Mouse (Mus musculus) neural tube, embryonic 13.5 days (tissue): ENCODE results near the gene 2810459M11Rik. TPM values are rescaled to one million over a fixed set of nuclear protein-coding genes. Genes with fewer than 3 reads are reported as not detected.
"Not testable (repeated sequence)": the region's sequence is repeated elsewhere in the genome, so short reads cannot be mapped to it uniquely, and the experiment has no call there.

ENCODE experiments used
- ATAC-seq: fragments of 200-750 bp; cut with Nextera tagmentation; 2 replicates; pipeline ENCODE4 v1.8.0; 2017; ENCODE audit warnings: low read depth, mild to moderate bottlenecking, moderate TSS enrichment, moderate library complexity
- H3K27ac ChIP-seq: fragments of 300-500 bp; sonication (generic); replicated peaks from 2 replicates; pipeline ENCODE4 v1.5.1; 2015; ENCODE audit warnings: moderate library complexity, mild to moderate bottlenecking, inconsistent platforms
- H3K27me3 ChIP-seq: fragments of 300-500 bp; sonication (generic); 2 replicates; pipeline ENCODE4 v1.6.1; 2015; ENCODE audit warnings: mild to moderate bottlenecking, inconsistent platforms
- H3K36me3 ChIP-seq: fragments of 300-500 bp; sonication (generic); 2 replicates; pipeline ENCODE4 v1.6.1; 2015; ENCODE audit warnings: mild to moderate bottlenecking, inconsistent platforms
- H3K4me1 ChIP-seq: fragments of 300-500 bp; sonication (generic); replicated peaks from 2 replicates; pipeline ENCODE4 v1.6.1; 2015; ENCODE audit warnings: inconsistent platforms
- H3K4me2 ChIP-seq: fragments of 300-500 bp; sonication (generic); 2 replicates; pipeline ENCODE4 v1.6.1; 2015; ENCODE audit warnings: inconsistent platforms, mild to moderate bottlenecking, moderate library complexity
- H3K4me3 ChIP-seq: fragments of 300-500 bp; sonication (generic); 2 replicates; pipeline ENCODE4 v1.5.1; 2015; ENCODE audit warnings: mild to moderate bottlenecking, inconsistent platforms
- H3K9ac ChIP-seq: fragments of 300-500 bp; sonication (generic); 2 replicates; pipeline ENCODE4 v1.6.1; 2015; ENCODE audit warnings: moderate library complexity, mild to moderate bottlenecking, inconsistent platforms
- H3K9me3 ChIP-seq: fragments of 300-500 bp; sonication (generic); 2 replicates; pipeline ENCODE4 v1.6.1; 2016; ENCODE audit warnings: inconsistent platforms
- WGBS: fragments of 180-500 bp; shearing (Covaris S2); methylation state at CpG from one replicate; pipeline ENCODE4 v1.1.7; 2015; 5-methylcytosine and 5-hydroxymethylcytosine counted together
- polyA plus RNA-seq: library from polyadenylated mRNA; unstranded; fragments of >200 nt; fragmentation: Nextera tagmentation; extraction: Ambion mirVana; gene quantifications from 2 replicates; pipeline ENCODE4 v1.2.1, GENCODE M21; 2015

Gene 2810459M11Rik
- polyA plus RNA-seq = 2.7 and 3.2 TPM in 2 replicates

DNA sequence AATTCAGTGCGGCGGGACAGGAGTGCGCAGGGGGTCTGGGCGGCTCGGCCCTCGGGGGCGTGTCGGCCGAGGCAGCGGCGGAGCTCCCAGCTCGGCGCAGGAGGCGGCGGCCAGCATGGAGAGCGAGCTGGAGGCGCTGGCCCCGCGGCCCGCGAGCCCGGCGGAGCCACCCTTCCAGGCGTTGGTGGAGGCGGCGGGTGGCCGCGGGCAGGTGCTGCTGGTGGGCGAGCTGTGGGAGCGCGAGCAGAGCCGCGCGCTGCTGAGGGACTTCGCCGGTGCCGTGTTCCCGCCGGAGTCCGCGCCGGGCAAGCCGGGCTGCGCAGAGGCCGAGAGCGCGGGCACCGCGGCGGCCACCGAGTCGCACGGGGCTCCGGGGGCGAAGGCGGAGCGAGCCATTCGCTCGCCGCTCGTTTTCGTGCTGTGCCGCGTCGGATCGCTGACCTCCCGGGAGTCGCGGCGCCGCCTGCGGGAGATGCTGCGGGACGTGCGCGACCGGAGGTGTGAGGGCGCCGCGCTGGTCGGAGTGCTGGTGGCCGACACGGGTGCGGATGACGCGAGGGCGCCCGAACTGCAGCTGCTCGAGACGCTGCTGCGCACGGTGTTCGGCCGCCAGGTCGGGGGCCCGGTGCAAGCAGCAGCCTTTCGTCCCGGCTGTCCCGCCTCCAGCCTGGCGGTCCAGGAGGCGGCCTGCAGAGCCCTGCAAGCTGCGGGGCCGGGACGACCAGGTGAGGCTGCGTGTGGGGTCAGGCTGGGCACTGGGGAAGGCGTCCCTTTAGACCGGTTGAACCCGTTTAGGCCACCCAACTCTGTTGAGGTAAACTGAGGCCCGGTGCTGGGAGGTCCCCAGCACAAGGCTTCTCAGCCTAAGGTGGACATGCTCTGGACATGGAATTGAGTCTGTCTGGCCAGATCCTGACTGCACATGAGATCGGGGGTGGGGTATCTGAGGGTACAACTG, at the start of gene 2810459M11Rik:
2810459M11Rik (plus strand) TSS at position 16 of the 958 bp plus-strand sequence.
- ATAC-seq = peak; percentile 82
- WGBS = under 1% methylated on average over 110 of the region's 110 CpGs
- Histone ChIP-seq H3K9me3 (peaks cover 10% of the 10 kb centered on the region), H3K36me3 (no peaks in the 10 kb centered on the region), H3K4me1 (peaks cover 12% of the 10 kb centered on the region), H3K4me2 (peak within 1 kb of the TSS; percentile 91), H3K27ac (no peak within 1 kb of the TSS), H3K9ac (peak within 1 kb of the TSS; percentile 80), H3K4me3 (peak within 1 kb of the TSS; percentile 58), H3K27me3 (peaks cover 59% of the 10 kb centered on the region)

DNA sequence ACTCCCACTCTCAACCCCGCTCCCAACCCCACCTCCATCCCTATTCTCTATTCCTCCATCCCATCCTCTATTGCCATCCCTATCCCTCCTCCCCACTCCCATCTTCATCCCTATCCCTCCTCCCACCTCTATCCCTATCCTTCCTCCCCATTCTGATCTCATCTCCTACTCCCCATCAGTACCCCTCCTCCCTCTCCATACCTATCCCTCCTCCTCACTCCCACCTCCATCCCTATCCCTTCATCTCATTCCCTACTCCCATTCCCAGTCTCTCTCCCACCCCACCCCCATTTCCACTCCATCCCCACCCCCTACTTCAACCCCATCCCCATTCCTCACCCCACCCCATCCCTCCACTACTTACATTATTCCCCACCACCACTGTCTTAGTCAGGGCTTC, 48.4 kb upstream of the 2810459M11Rik start:
- Histone ChIP-seq H3K4me2 (no peak overlapping the region), H3K9me3 (no peaks in the 10 kb centered on the region), H3K9ac (no peak overlapping the region), H3K36me3 (no peaks in the 10 kb centered on the region), H3K4me3 (no peak overlapping the region), H3K27me3 (no peaks in the 10 kb centered on the region), H3K4me1 (no peaks in the 10 kb centered on the region), H3K27ac (no peak overlapping the region)
- WGBS = 100% methylated on average over 1 of the region's 1 CpGs
- ATAC-seq = no peak

DNA sequence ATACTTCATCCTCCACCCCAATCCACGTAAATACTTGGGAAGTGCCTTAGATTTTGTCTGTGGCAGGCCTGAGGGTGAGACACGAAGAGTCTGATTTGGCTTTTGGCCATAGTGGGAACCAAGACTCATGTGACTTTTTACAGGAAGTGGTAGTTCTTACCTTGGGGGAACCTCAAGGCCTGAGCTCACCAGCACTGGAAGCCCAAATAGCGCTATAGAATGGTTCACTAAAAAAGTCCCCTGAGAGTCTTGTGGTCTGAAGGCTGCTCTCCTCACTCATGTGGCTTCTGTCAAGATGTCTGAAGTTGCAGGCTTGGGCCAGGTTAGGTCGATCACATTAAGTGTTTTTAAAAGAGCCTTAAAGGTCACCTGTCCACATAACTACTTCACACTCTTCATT, 47.7 kb upstream of the 2810459M11Rik start:
- no peak overlapping the region for H3K27ac ChIP-seq
- H3K4me2 ChIP-seq = no peak overlapping the region
- no peaks in the 10 kb centered on the region for H3K36me3 ChIP-seq
- H3K9ac ChIP-seq = no peak overlapping the region
- 84% methylated on average over 4 of the region's 4 CpGs for WGBS
- no peak overlapping the region for H3K4me3 ChIP-seq
- no peaks in the 10 kb centered on the region for H3K4me1 ChIP-seq
- H3K9me3 ChIP-seq = no peaks in the 10 kb centered on the region
- H3K27me3 ChIP-seq = no peaks in the 10 kb centered on the region
- ATAC-seq = no peak

DNA sequence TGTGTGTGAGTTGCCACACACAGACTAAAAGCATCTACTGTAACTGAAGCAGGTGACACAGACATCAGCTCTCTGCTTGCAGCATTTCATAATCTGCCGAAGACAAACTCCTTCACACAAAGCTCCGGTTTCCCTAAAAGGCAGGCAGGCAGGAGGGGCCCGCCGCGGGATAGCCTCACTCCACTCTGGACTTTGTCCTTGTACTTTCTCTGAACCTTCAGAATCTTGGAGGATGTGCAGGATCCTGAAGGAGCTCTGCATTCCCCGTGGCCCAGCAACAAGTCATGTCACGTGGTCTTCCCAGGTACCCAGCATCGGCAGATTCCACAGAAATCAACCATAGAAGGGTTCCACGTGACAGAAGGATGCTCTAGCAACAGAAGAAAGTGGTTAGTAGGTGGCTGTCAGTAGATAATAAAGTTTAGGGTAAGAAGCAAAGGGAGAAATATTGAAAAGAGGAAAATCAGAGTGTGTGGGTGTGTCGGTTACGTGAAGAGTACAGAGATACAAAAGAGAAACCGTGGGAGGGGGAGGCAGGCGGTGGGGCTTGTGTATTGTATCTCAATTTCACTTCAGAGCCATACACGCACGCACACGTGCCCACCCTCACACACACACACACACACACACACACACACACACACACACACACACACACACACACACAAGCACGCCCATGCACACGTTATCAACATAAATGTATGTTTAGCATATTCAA, 45.7 kb upstream of the 2810459M11Rik start:
- no peaks in the 10 kb centered on the region for H3K4me1 ChIP-seq
- no peak overlapping the region for H3K27ac ChIP-seq
- no peaks in the 10 kb centered on the region for H3K36me3 ChIP-seq
- no peak overlapping the region for H3K4me3 ChIP-seq
- no peaks in the 10 kb centered on the region for H3K9me3 ChIP-seq
- ATAC-seq = no peak
- H3K27me3 ChIP-seq = no peaks in the 10 kb centered on the region
- 90% methylated on average over 18 of the region's 18 CpGs for WGBS
- no peak overlapping the region for H3K4me2 ChIP-seq
- H3K9ac ChIP-seq = no peak overlapping the region

DNA sequence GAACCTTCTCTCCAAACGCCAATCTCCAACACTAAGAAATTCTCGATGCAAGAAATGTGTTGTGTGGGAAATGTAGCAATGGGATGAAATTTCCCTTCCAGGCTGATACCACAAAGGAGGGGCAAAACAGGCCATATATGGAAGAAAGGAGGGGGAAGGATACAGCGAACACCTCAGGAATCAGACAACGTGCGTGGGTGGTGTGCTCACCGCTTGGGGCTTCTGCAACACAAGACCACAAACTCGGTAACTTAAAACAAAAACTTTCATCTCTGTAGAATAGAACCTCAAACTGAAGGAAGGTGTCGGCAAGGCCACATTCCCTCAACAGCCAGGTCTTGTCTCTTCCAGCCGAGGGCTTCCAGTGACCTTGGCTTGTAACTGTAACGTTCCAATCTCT, 40.1 kb upstream of the 2810459M11Rik start:
- Histone ChIP-seq H3K36me3 (no peaks in the 10 kb centered on the region), H3K4me3 (no peak overlapping the region), H3K9ac (no peak overlapping the region), H3K27me3 (no peaks in the 10 kb centered on the region), H3K4me2 (no peak overlapping the region), H3K9me3 (no peaks in the 10 kb centered on the region), H3K4me1 (no peaks in the 10 kb centered on the region; the same call in 1 of the 2 replicates), H3K27ac (no peak overlapping the region)
- ATAC-seq = no peak
- WGBS = 92% methylated on average over 10 of the region's 10 CpGs

DNA sequence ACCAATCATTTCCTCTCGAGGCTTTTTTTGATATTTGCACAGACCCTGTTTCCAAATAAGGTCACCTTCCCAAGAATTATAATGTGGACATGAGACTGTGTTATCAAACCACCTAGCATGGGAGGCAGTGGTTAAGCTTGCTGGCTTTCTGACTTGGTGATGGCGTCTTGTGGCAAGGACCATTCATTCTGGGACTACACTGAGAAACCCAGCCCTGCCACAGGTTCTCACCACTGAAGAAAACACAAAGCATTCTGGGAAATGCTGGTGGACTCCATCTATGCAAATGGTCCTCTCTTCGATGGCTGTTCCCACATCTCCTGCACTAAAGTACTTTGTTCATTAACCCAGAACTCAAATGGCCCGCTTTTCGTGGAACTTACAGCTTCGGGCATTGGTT, 39.6 kb upstream of the 2810459M11Rik start:
- no peak overlapping the region for H3K9ac ChIP-seq
- H3K36me3 ChIP-seq = no peaks in the 10 kb centered on the region
- no peak overlapping the region for H3K27ac ChIP-seq
- no peak overlapping the region for H3K4me2 ChIP-seq
- no peak overlapping the region for H3K4me3 ChIP-seq
- no peaks in the 10 kb centered on the region; the same call in 1 of the 2 replicates for H3K4me1 ChIP-seq
- WGBS = 90% methylated on average over 6 of the region's 6 CpGs
- H3K9me3 ChIP-seq = no peaks in the 10 kb centered on the region
- H3K27me3 ChIP-seq = no peaks in the 10 kb centered on the region
- no peak for ATAC-seq

DNA sequence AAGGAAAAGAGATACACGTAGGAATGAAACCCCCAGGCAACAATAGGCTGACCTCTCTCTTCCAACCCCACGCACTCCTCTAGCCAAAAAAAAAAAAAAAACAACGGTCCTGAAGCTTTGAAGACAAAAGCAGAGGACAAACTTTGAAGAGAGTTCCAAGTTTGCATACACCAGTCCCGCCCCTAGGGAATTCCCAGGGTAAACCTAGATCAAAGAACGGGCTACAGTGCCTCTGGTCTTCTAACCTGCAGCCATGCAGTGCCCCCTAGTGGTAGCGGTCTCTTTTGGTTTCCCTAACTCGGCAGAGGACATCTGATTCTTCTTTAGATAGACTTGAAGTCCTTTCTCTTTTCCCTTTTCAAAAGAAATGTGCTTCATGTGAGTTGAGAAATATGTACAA, 37.9 kb upstream of the 2810459M11Rik start:
- H3K9me3 ChIP-seq = 0 out of 2 replicates have a peak, but pooled peaks cover 5% of the 10 kb centered on the region
- H3K9ac ChIP-seq = no peak overlapping the region
- H3K27me3 ChIP-seq = no peaks in the 10 kb centered on the region
- no peaks in the 10 kb centered on the region; the same call in 1 of the 2 replicates for H3K4me1 ChIP-seq
- no peak overlapping the region for H3K4me3 ChIP-seq
- no peak overlapping the region for H3K27ac ChIP-seq
- ATAC-seq = peak; percentile 79
- no peak overlapping the region for H3K4me2 ChIP-seq
- no peaks in the 10 kb centered on the region for H3K36me3 ChIP-seq
- WGBS = 2% methylated on average over 7 of the region's 7 CpGs

DNA sequence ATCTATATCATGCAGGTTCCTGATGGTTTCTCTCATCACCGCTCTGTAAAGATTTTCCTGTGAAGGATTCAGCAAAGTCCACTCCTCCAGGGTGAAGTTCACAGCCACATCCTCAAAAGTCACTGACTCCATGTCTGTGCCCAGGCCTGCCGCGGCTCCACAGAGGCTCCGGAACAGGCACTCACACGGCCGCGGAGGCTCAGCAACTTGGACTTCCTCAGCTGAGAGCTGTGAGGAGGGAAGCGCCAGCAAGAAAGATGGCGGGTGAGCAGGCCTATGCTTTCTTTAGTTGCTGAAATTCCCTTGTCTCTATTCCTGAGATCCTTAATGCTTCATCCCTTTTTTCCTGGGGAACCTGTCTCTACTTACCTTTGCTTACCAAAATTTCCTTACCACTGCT, 29.9 kb upstream of the 2810459M11Rik start:
- peaks cover 29% of the 10 kb centered on the region for H3K27me3 ChIP-seq
- H3K4me2 ChIP-seq, ATAC-seq, H3K36me3 ChIP-seq, H3K4me3 ChIP-seq, H3K9ac ChIP-seq, H3K9me3 ChIP-seq, H3K27ac ChIP-seq, H3K4me1 ChIP-seq: not testable (repeated sequence)
- WGBS = 95% methylated on average over 9 of the region's 9 CpGs

DNA sequence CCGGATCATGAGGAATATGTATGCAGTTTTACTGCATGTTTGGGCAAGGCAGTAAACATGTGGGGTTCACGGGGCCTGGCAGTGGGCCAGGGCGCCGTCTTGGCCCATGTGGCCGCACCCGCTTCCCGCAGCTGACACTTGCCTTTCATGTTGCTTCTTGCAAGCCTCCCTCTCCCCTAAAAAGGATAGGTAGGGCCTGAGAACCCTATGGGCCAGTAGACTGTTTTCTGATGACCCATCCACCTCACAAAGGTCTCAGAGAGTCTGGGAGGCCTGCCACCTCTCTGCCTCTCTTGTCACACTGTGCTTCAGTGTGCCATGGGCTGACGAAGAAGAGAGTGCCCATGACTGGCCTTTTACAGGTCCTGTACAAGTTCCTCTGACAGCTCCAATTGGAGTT, 29.1 kb upstream of the 2810459M11Rik start, which contains the start of gene Spata3:
Spata3 (plus strand) TSS at position 301 of the 400 bp plus-strand sequence.
- WGBS = 95% methylated on average over 8 of the region's 8 CpGs
- Histone ChIP-seq H3K4me2 (no peak within 1 kb of the TSS), H3K4me1 (peaks cover 9% of the 10 kb centered on the region; the same call in 1 of the 2 replicates), H3K4me3 (no peak within 1 kb of the TSS), H3K9me3 (0 out of 2 replicates have a peak, but pooled peaks cover 4% of the 10 kb centered on the region), H3K36me3 (no peaks in the 10 kb centered on the region), H3K9ac (no peak within 1 kb of the TSS), H3K27ac (no peak within 1 kb of the TSS), H3K27me3 (peaks cover 29% of the 10 kb centered on the region)
- no peak for ATAC-seq

DNA sequence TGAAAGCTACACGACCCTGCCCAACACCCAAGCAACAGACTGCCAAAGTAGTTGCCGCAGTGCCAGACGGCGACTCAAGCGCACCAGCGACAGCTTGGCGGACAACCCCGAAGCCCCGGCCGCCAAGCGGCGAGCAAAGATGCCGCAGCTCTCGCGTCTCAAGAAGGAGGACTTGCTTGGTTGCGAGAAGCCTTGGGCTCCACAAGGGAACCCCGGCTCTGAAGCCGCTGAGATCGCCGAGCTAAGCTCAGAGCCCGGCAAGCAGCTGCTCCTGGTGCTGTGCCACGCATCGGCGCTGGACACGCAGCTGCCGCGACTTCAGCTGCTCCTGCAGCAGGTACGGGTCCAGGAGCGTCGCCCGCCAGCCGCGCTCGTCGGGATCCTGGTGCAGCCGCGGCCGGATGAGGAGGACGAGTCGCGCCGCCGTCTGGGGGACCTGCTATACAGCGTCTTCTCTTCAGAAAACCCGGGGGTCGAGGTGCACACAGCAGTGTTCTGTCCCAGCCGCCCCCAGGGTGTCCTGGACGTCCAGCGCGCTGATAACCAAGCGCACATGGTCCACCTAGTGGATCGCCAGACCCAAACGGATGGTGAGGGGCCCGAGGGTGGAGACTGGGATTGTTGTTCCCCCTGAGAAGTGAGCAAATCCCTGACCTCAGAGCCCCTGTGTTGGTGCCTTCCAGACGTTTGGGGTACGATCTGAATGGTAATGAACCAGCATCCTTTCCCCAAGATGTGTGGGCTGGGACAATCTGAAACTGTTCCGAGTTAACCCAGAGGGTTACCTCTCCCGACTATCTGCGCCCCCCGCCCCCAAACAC, 27.2 kb upstream of the 2810459M11Rik start:
- Histone ChIP-seq H3K4me2 (peak overlapping the region; percentile 67), H3K27me3 (peaks cover 29% of the 10 kb centered on the region), H3K4me1 (peaks cover 9% of the 10 kb centered on the region; the same call in 1 of the 2 replicates), H3K36me3 (no peaks in the 10 kb centered on the region), H3K9ac (peak overlapping the region; percentile 58), H3K9me3 (no peaks in the 10 kb centered on the region), H3K27ac (no peak overlapping the region), H3K4me3 (peak overlapping the region; percentile 43)
- ATAC-seq = peak; percentile 86
- 3% methylated on average over 56 of the region's 60 CpGs for WGBS

DNA sequence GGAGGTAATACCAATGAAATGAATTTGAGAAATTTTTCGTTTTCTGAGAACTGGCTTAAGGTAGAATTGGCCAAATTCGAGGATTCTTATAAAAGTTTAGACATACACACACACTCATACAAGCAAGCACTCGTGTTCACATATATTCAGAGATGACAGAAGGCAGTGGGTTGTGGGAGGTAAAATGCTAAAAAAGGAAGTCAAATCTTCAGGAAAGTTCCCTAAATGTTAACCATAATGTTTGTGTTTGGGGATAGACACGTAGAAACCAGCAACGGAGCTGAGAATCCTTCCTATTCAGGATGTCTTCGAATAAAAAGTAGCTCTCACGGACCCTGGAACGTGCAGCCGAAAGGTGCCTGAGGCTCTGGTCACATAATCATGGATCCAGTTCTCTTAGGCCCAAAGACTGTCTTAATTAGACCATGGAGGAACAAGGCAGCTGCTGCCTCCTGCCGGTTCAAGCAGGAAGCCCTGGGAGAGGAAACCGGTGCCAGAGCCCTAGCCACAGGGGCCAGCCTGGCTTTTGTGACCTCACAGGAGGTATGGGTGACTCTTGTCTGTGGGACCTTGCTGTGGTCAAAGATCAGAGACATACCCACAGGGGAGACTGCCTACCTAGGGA, 24.2 kb upstream of the 2810459M11Rik start:
- Histone ChIP-seq H3K4me3 (no peak overlapping the region), H3K4me2 (no peak overlapping the region), H3K27ac (no peak overlapping the region), H3K27me3 (peaks cover 29% of the 10 kb centered on the region), H3K9ac (no peak overlapping the region), H3K36me3 (no peaks in the 10 kb centered on the region), H3K4me1 (peaks cover 9% of the 10 kb centered on the region; the same call in 1 of the 2 replicates), H3K9me3 (no peaks in the 10 kb centered on the region)
- 68% methylated on average over 11 of the region's 11 CpGs for WGBS
- no peak for ATAC-seq
